Mouse (Mus musculus) frontal cortex, adult (tissue): ENCODE measurements around the gene Sema3b.
"Not testable (repeated sequence)": the region's sequence is repeated elsewhere in the genome, so short reads cannot be mapped to it uniquely, and the experiment has no call there.

ENCODE experiments used
- ATAC-seq: cut with Nextera tagmentation; 2 replicates; pipeline ENCODE4 v1.9.2; 2017; ENCODE audit warnings: mild to moderate bottlenecking, moderate library complexity, mixed read lengths; ENCODE audit not compliant: low TSS enrichment

Sema3b gene

GRCm38 (mm10) chr9:107590058-107590772, 18.8 kb downstream of the Sema3b start:
- no peak for ATAC-seq

- peak; percentile 13; the same call in 1 of the 2 replicates for ATAC-seq
Observed at GRCm38 (mm10) chr9:107587833-107588639, 21.0 kb downstream of the Sema3b start.

- ATAC-seq: peak; percentile 95
Observed at GRCm38 (mm10) chr9:107586974-107587832, 21.8 kb downstream of the Sema3b start, which contains the start of gene Ifrd2. Gene Ifrd2, plus strand, starts transcription at chr9:107587642.

GRCm38 (mm10) chr9:107586504-107586903, 22.5 kb downstream of the Sema3b start:
- no peak for ATAC-seq

GRCm38 (mm10) chr9:107583174-107583573, 25.9 kb downstream of the Sema3b start:
- ATAC-seq: no peak

- no peak for ATAC-seq
Observed at GRCm38 (mm10) chr9:107582509-107583062, 26.4 kb downstream of the Sema3b start.

- no peak for ATAC-seq
Observed at GRCm38 (mm10) chr9:107581584-107581983, 27.4 kb downstream of the Sema3b start.

GRCm38 (mm10) chr9:107580501-107581317, 28.3 kb downstream of the Sema3b start, which contains the start of gene Hyal3:
Gene Hyal3, plus strand, starts transcription at chr9:107580818.
- ATAC-seq: peak; percentile 91

GRCm38 (mm10) chr9:107579023-107579900, 29.8 kb downstream of the Sema3b start:
- ATAC-seq: no peak

GRCm38 (mm10) chr9:107578587-107578986, 30.4 kb downstream of the Sema3b start, which contains the start of gene Naa80:
Gene Naa80, plus strand, starts transcription at chr9:107578887.
- ATAC-seq: no peak

- no peak for ATAC-seq
Observed at GRCm38 (mm10) chr9:107577871-107578270, 31.2 kb downstream of the Sema3b start.

- no peak for ATAC-seq
Observed at GRCm38 (mm10) chr9:107576357-107577107, 32.5 kb downstream of the Sema3b start, which contains the start of gene Hyal1. Gene Hyal1, plus strand, starts transcription at chr9:107576927.

GRCm38 (mm10) chr9:107575579-107576356, 33.3 kb downstream of the Sema3b start:
- no peak for ATAC-seq

GRCm38 (mm10) chr9:107573774-107574173, 35.3 kb downstream of the Sema3b start:
- ATAC-seq: not testable (repeated sequence)

- ATAC-seq: no peak
Observed at GRCm38 (mm10) chr9:107572327-107572662, 36.7 kb downstream of the Sema3b start.

GRCm38 (mm10) chr9:107571534-107572326, 37.3 kb downstream of the Sema3b start:
- no peak for ATAC-seq

GRCm38 (mm10) chr9:107570845-107571244, 38.2 kb downstream of the Sema3b start:
- ATAC-seq: no peak
